Mouse (Mus musculus): ENCODE measurements around the gene Slc18a3. TPM values are rescaled to one million over a fixed set of nuclear protein-coding genes. Genes with fewer than 3 reads are reported as not detected.

The Slc18a3 gene
- polyA plus RNA-seq, 1 experiment: 0.14 TPM

DNA sequence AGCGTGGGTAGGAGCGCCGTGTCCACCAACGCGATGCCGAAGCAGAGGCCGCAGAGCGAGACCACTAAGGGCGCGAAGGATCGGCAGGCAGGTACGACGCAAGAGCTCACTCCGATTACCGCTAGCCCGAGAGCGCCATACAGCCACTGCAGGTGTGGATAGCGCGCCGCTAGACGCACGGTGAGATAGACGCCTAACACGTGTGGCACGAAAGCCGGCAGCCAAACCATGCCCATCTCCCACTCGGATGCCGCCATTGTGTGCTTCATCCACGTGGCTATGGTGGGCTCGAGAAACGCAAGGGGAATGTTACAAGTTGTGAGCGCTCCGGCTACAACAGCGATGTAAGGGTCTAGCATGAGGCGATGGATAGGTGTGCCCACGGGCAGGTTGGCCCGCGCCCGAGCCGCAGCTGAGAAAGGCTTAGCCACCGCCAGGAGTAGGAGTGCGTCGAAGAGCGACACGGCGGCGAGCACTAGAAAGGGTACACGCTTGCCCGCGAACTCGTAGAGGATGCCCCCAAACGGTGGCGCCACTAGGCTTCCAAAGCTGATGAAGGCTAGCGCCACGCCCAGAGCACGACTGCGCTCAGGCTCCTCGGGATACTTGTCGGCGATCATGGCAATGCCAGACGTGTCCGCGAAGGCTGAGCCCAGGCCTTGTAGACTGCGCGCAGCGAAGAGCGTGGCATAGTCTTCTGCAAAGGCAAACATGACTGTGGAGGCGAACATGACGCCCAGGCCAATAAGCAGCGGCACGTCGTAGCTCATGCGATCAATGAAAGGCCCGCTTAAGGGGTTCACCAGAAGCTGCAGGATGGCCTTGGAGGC is 1.2 kb downstream of the Slc18a3 start:
- no peak for DNase-seq (ENCODE audit: extremely low spot score in 1 of 2, low spot score in 1 of 2)

DNA sequence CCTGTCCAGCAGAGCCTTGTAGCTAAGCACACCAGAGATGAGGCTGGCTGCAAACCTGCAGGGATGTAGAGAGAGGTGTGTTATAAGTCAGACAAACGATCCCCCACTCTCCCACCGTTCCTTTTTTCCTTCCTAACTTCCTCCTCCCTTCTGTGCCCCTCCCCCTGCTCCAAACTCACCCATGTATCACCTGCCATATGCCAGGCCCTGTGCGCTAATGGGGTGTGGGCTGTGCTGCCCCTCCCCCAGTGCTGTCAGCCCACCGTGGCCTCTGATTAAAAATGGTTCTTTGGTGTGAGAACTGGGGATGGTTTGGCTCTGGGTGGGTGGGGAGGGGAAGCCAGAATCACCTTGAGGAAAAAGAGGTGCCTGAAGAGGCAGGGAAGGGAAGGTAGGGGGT is 12.1 kb downstream of the Slc18a3 start:
- no peak for DNase-seq (ENCODE audit: extremely low spot score in 1 of 2, low spot score in 1 of 2)

DNA sequence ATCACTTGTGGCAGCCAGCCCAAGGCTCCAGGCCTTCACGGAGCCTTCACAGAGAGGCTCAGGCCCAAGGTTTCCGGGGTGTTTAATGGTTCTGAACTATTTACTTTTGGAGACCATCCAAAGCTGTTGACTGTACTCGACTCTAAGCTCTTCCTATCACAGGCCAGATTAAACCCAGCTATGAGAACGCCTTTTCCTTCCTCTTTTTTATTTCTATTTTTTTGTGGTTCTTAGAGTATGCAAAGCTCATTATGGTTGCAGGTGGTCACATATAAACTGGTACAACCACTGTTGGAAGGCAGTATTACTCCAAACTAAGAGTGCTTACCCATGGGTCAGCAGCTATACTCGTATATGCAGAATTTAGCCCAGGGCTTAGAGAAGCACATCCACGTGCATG is 17.7 kb downstream of the Slc18a3 start:
- DNase-seq (ENCODE audit: extremely low spot score in 1 of 2, low spot score in 1 of 2): no peak

DNA sequence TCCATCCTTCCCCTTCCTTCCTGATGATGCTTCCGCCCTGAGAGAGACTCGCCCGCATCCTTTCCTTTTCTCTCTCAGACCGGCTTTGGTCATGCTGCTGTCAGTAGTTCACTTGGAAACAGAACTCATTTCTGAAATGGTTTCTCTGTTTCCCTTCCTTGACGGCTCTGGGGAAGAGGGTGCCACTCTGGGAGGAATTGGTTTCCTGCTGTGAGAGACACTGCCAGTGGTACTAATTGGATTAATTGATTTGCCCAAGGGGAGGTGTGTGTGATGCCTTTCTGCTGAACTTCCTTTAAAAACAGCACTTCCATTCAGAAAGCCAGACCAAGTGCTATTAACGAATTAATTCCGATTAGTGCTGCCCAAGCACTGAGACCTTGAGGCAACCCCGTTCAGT is 21.2 kb downstream of the Slc18a3 start:
- no peak for DNase-seq (ENCODE audit: extremely low spot score in 1 of 2, low spot score in 1 of 2)

DNA sequence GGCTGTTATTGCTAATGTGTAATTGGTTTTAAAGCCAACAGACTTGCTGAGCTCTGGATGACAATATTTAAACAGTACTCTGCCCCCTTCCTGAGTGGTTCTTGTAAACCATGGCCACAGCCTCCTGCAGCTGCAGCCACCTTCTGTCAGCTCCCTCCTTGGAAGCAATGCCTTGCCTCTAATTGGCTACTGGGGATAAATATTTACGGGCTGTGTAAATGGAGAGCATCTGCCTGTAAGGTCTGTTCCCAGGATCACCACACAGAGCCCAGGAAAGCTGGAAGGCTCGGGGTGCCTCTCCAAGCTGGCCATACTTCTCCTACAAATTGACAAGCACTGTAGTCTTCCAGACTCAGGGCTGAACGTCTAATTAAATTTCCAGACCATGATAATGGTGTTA is 24.9 kb downstream of the Slc18a3 start:
- DNase-seq (ENCODE audit: extremely low spot score in 1 of 2, low spot score in 1 of 2): no peak

DNA sequence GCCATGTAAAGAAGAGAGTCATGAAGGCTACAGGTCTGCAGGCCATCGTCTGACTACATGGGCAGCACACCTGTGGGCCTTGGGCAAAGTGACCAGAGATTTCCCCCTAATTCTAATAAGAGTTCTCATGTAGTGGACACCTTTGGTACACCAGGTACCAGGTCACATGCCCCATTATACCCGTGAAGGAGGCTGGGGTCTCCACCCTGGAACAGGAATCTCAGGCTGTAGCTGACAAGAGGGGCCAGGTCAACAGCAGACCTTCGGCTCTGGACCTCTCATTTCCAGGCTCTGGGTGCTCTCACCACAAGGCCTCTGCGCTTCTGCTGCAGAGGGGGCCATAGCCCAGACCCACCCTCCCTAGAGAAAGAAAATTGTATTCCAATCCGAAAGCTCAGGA is 25.3 kb downstream of the Slc18a3 start:
- DNase-seq (ENCODE audit: extremely low spot score in 1 of 2, low spot score in 1 of 2): no peak

DNA sequence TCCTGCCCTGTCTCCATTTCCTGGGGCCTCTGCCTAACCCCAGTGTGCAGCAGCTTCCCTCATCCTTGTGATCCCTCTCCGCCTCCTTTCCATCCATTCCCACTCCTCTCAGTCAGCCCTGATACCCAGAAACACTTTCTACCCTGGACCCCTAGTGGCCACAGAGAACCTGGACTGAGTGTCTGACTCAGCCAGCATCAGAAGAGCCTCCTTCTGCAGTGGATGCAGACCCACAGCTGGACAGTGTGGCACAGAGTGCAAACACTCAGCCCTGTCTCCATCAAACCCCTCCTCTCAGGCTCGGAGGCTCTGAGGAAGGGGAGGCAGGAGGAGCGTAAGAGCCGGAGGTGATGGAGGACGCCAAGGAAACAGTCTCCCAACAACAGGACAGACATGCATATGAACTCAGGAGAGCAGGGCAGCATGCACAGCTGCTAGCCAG is 27.3 kb downstream of the Slc18a3 start:
- no peak for DNase-seq (ENCODE audit: extremely low spot score in 1 of 2, low spot score in 1 of 2)

DNA sequence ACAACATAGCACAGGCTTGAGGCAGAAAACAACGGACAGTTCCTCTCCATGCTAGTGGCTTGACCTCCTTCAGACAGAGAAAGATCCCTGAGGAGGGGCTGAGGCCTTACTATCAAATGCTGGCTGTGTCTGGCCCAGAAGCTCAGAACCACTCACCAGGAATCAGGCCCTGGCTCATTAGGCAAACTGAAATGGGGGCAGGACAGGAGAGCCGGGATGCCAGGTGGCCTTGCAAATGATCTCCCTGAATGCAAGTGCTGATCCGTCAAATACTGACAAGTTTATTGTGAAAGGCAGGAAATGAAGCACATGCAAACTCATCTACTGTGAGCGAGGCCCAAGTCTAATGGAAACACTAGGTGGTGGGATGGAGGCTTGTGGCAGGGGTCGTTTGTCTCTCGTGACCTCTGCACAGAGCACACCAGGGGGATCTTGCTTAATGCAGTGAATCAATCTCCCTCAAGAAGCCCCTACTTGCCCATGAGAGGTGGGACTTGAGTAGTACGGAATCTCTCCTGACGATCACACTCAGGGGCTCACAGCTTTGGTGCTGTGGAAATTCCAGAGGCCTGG is 35.5 kb downstream of the Slc18a3 start:
- DNase-seq (ENCODE audit: extremely low spot score in 1 of 2, low spot score in 1 of 2): no peak

DNA sequence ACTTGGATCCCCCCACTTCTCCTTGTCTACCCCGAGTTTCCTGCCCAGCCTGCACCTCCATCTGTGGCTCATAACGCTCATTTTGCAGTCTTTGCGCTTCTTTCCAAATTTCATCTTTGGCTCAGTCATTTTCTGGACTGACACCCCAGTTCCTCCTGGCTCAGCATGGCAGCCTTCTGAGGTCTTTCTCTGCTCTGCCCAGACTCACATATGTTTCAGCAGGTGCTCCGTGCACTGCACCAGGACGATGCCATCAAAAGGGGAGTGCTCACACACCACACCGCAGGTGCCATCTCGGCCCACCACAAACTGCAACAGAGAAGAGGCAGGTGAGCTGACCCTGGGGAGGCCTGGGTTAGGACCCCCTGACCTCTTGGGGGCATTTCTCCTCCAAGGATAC is 40.7 kb downstream of the Slc18a3 start:
- DNase-seq (ENCODE audit: extremely low spot score in 1 of 2, low spot score in 1 of 2): no peak

DNA sequence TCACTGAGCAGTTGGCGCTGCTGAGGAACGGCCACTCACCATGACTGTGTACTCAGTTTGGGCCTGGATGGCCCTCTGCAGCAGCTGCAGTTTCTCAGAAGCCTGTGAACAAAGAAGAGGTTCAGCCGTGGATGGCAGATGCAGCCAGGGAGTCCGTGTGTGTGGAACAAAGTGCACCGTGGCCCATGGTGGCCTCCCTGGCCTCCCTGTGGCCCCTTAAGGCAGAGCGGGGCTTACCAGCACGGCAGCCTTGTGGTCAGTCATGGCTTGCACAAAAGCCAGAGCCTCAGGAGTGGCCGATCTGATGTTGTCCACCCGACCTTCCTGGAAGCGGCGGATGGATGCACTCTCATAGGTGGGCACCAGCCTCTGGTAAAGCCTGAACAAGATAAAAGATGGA is 45.9 kb downstream of the Slc18a3 start:
- DNase-seq (ENCODE audit: extremely low spot score in 1 of 2, low spot score in 1 of 2): no peak

Other genes starting within 250 kb of the Slc18a3 start
- 66.1 and 68.5 TPM in 2 replicates for gene Ogdhl, start 142.8 kb downstream of the Slc18a3 start, polyA plus RNA-seq (2012; rRNA removed)
- gene 1700024G13Rik, start 76.5 kb downstream of the Slc18a3 start, polyA plus RNA-seq (2012; rRNA removed): not detected in 2 replicates
- 0.42 and 0.69 TPM in 2 replicates for gene Chat, start 1.1 kb upstream of the Slc18a3 start, polyA plus RNA-seq (2012; rRNA removed)
- 12.9 and 13.8 TPM in 2 replicates for gene Ercc6, start 48.7 kb upstream of the Slc18a3 start, polyA plus RNA-seq (2012; rRNA removed)
- gene Prrxl1, start 134.6 kb upstream of the Slc18a3 start, polyA plus RNA-seq (2012; rRNA removed): 0.04 and 0.11 TPM in 2 replicates
- gene 3425401B19Rik, start 220.4 kb upstream of the Slc18a3 start, polyA plus RNA-seq (2012; rRNA removed): 0.08 and 0.11 TPM in 2 replicates

Data from frontal cortex, adult 2 months (tissue).